Mouse (Mus musculus) embryonic facial prominence, embryonic 11.5 days (tissue): ENCODE results near the gene Rab11fip5. TPM values are rescaled to one million over a fixed set of nuclear protein-coding genes. Genes with fewer than 3 reads are reported as not detected.
A peak's percentile ranks its signal among the peaks of the same experiment; 100 is the strongest.

Experiments used
- ATAC-seq: fragments of 200-750 bp; cut with Nextera tagmentation; replicated peaks from 2 replicates; pipeline ENCODE4 v1.8.0; 2017; ENCODE audit warnings: low read depth; ENCODE audit not compliant: insufficient number of reproducible peaks, low FRiP score, low TSS enrichment
- DNase-seq: peaks from one replicate; pipeline ENCODE4 v3.0.0-alpha.2; 2015; ENCODE audit warnings: low spot score
- H3K27ac ChIP-seq: fragments of 300-500 bp; sonication (generic); replicated peaks from 2 replicates; pipeline ENCODE4 v1.5.1; 2014; ENCODE audit warnings: mild to moderate bottlenecking, low read depth, low read length, control low read depth
- H3K27me3 ChIP-seq: fragments of 300-500 bp; sonication (generic); 2 replicates; pipeline ENCODE4 v1.6.1; 2014; ENCODE audit warnings: mild to moderate bottlenecking, low read length, moderate library complexity, mixed read lengths; ENCODE audit not compliant: control insufficient read depth, insufficient read depth
- H3K36me3 ChIP-seq: fragments of 300-500 bp; sonication (generic); replicated peaks from 2 replicates; pipeline ENCODE4 v1.6.1; 2014; ENCODE audit warnings: low read depth, mild to moderate bottlenecking, low read length, moderate library complexity, mixed read lengths; ENCODE audit not compliant: control insufficient read depth, insufficient read depth
- H3K4me1 ChIP-seq: fragments of 300-500 bp; sonication (generic); 2 replicates; pipeline ENCODE4 v1.6.1; 2014; ENCODE audit warnings: low read length, mixed read lengths; ENCODE audit not compliant: control insufficient read depth, insufficient read depth
- H3K4me2 ChIP-seq: fragments of 300-500 bp; sonication (generic); 2 replicates; pipeline ENCODE4 v1.6.1; 2014; ENCODE audit warnings: low read depth, mild to moderate bottlenecking, control low read depth, low read length, moderate library complexity
- H3K4me3 ChIP-seq: fragments of 300-500 bp; sonication (generic); 2 replicates; pipeline ENCODE4 v1.5.1; 2014; ENCODE audit warnings: low read depth, low read length, control low read depth
- H3K9ac ChIP-seq: fragments of 300-500 bp; sonication (generic); replicated peaks from 2 replicates; pipeline ENCODE4 v1.6.1; 2014; ENCODE audit warnings: mild to moderate bottlenecking, control low read depth, low read length
- H3K9me3 ChIP-seq: fragments of 300-500 bp; sonication (generic); replicated peaks from 2 replicates; pipeline ENCODE4 v1.6.1; 2016; ENCODE audit warnings: mild to moderate bottlenecking, low read length, inconsistent platforms, mixed read lengths; ENCODE audit not compliant: control insufficient read depth
- WGBS: fragments of 180-500 bp; shearing (Covaris S2); extraction: QIAGEN DNeasy Blood & Tissue Kit; methylation state at CpG from one replicate; pipeline ENCODE4 v1.1.7; 2014; 5-methylcytosine and 5-hydroxymethylcytosine counted together
- polyA plus RNA-seq: library from polyadenylated mRNA; unstranded; fragments of >200 nt; fragmentation: Nextera tagmentation; extraction: Ambion mirVana; gene quantifications from 2 replicates; pipeline ENCODE4 v1.2.1, GENCODE M21; 2014

Rab11fip5 gene
- polyA plus RNA-seq, 1 experiment from 2014 or later: 3.1 TPM

DNA sequence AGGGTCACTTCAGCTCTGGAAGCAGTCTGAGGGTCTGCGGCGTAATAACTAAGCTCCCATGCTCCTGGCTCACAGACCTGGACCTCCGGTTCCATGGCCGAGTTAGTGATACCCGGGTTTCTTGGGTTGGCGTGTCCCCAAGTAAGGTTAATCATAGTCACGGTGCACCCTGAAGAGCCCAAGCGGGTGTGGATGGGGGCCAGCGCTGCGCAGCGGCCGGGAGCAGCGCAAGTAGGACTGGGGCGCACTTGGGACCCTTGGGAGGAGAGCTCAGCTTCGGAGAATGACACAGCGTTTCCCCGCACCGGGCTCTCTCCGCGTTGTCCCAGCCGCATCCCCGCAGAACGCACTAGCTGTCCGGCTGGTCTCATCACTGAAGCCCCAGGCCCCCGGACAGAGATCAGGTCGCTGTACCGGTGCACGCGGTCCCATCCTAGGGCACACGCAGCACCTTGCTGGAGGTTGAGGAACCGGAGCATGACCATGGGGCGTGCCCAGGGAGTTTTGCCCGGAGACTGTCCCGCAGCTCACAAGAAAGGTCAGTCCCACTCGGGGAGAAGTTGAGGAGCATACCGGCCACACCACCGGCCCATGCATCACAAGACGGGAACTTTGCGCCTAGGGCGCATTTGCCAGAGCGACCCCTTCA lies 42.0 kb downstream of the Rab11fip5 start:
- no peaks in the 10 kb centered on the region for H3K27me3 ChIP-seq
- peak overlapping the region; percentile 75 for H3K9ac ChIP-seq
- peak; percentile 21 for DNase-seq
- H3K4me2 ChIP-seq: peak overlapping the region; percentile 97
- no peaks in the 10 kb centered on the region for H3K9me3 ChIP-seq
- no peak overlapping the region for H3K27ac ChIP-seq
- H3K4me1 ChIP-seq: no peaks in the 10 kb centered on the region
- H3K36me3 ChIP-seq: no peaks in the 10 kb centered on the region
- under 1% methylated on average over 41 of the region's 41 CpGs for WGBS
- ATAC-seq: peak; percentile 46
- peak overlapping the region; percentile 69 for H3K4me3 ChIP-seq

DNA sequence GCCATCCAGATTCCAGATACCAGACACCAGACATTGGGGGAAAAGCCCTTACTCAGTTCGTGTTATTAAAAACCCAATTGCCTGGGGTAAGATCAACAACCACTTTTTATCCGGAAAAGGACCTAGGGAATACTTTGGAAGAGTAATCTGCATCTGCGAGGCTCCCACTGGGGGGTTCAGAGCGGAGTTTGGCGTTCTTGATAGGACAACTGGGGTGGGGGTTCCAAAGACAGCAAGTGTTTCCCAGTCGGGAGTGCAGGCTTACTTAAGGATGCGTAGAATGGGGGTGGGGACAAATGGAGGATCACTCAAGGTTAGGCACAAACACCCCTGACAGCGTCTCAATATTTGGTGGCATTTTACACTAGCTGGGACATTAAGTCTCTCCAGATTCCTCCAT lies 42.7 kb downstream of the Rab11fip5 start:
- no peaks in the 10 kb centered on the region for H3K27me3 ChIP-seq
- WGBS: 13% methylated on average over 8 of the region's 8 CpGs
- DNase-seq (no peak), ATAC-seq (no peak)
- no peaks in the 10 kb centered on the region for H3K36me3 ChIP-seq
- no peaks in the 10 kb centered on the region for H3K4me1 ChIP-seq
- no peak overlapping the region for H3K27ac ChIP-seq
- H3K4me2 ChIP-seq: no peak overlapping the region; the same call in 1 of the 2 replicates
- H3K9me3 ChIP-seq: no peaks in the 10 kb centered on the region
- H3K9ac ChIP-seq: no peak overlapping the region
- no peak overlapping the region for H3K4me3 ChIP-seq

DNA sequence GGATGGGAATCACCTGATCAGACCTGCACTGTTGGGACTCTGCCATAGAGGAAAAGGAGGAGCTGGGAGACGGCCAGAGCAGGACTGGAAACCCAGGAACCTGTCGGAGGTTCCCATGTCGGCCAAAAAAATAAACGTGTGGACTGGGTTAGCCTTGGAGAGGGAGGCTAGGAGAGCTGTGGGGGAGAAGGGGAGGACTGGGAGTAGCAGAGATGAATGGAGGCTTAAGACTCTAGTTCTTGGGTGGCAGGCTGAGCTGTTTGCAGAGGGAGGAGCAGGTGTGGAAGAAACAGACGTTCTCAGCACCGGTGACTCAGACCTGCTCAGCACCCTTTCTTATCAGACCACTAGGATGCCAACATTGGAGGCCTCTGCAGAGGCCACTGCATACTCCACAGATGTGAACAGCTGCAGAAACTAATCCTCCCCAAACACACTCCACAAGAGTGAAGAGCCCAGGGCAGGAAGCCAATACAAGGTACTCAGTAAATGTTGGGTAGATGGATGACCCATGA lies 43.2 kb downstream of the Rab11fip5 start:
- Histone ChIP-seq H3K4me2 (no peak overlapping the region), H3K27ac (no peak overlapping the region), H3K4me1 (no peaks in the 10 kb centered on the region), H3K9me3 (no peaks in the 10 kb centered on the region), H3K4me3 (no peak overlapping the region), H3K36me3 (no peaks in the 10 kb centered on the region), H3K9ac (no peak overlapping the region), H3K27me3 (no peaks in the 10 kb centered on the region)
- no peak for ATAC-seq
- no peak for DNase-seq
- WGBS: 52% methylated on average over 6 of the region's 6 CpGs

DNA sequence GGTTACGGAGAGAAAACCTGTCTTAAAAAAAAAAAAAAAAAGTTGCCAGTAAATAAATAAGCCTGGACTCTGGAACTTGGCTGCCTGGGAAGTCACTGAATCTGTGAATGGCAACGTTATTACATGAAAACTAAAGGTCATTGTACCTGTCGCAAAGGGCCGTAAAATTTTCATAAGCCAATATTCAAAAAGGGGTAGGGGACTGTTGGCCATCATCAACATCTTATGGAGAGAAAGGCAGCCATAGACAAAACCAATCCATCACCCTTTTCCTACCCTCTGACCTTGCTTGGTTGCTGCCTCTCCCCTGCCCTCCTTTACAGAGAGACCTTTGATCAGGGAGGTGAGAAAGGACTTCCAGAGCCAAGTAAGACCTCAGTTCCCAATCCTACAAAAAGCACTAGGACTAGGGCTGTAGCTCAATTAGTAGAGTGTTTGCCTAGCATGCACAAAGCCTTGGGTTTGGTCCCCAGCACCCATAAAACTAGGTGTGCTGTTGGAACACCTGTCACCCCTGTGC lies 44.7 kb downstream of the Rab11fip5 start:
- DNase-seq (no peak), ATAC-seq (no peak)
- H3K4me2 ChIP-seq: no peak overlapping the region
- no peak overlapping the region for H3K27ac ChIP-seq
- no peak overlapping the region for H3K9ac ChIP-seq
- no peaks in the 10 kb centered on the region for H3K36me3 ChIP-seq
- H3K9me3 ChIP-seq: no peaks in the 10 kb centered on the region
- WGBS: 90% methylated on average over 4 of the region's 4 CpGs
- H3K4me1 ChIP-seq: no peaks in the 10 kb centered on the region; the same call in 1 of the 2 replicates
- no peaks in the 10 kb centered on the region for H3K27me3 ChIP-seq
- H3K4me3 ChIP-seq: no peak overlapping the region

DNA sequence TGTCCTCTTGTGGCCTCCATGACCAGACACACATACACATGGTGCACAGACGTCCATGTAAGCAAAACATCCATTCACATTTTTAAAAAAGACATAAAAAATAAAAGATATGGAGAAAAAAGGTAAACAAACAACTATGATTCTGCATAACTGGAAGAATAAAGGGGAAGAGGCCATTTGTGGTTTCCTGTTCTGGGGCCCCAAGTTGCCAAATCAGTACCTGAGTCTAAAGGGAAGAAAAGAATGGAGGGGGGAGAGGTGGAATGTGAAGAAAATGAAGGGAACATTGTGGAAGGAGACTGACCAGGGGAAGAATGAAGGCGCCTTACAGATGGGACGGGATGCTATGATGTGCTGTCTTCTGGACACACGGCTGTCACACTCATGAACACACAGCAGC lies 47.9 kb downstream of the Rab11fip5 start:
- no peaks in the 10 kb centered on the region for H3K9me3 ChIP-seq
- no peaks in the 10 kb centered on the region for H3K27me3 ChIP-seq
- no peak for ATAC-seq
- H3K4me3 ChIP-seq: no peak overlapping the region
- WGBS: 82% methylated on average over 4 of the region's 4 CpGs
- no peak overlapping the region for H3K9ac ChIP-seq
- no peak for DNase-seq
- no peaks in the 10 kb centered on the region for H3K36me3 ChIP-seq
- no peak overlapping the region for H3K4me2 ChIP-seq
- no peaks in the 10 kb centered on the region; the same call in 1 of the 2 replicates for H3K4me1 ChIP-seq
- no peak overlapping the region for H3K27ac ChIP-seq

DNA sequence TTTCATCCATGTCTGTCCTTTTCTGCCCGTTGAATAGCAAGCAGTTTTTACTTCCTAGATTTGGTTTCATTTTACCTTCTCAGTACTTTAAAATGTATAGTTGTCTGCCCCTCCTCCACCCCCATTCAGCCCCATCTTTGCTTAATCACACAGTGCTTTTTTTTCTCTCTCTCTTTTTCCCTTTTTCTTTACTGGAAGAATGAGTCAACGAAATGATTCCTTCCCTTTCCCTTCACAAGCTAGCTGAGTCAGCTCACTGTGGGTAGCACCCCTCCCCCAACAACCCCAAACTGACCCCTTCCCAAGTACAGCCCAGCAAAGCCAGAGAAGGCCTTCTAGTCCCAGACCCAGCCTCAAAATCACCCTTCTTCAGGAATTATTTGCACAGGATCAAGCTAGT lies 49.3 kb downstream of the Rab11fip5 start:
- Histone ChIP-seq H3K4me1 (no peaks in the 10 kb centered on the region; the same call in 1 of the 2 replicates), H3K9ac (no peak overlapping the region), H3K27me3 (no peaks in the 10 kb centered on the region), H3K4me3 (no peak overlapping the region), H3K9me3 (no peaks in the 10 kb centered on the region), H3K36me3 (no peaks in the 10 kb centered on the region), H3K27ac (no peak overlapping the region), H3K4me2 (no peak overlapping the region)
- ATAC-seq (no peak), DNase-seq (no peak)
- WGBS: 55% methylated on average over 2 of the region's 2 CpGs

DNA sequence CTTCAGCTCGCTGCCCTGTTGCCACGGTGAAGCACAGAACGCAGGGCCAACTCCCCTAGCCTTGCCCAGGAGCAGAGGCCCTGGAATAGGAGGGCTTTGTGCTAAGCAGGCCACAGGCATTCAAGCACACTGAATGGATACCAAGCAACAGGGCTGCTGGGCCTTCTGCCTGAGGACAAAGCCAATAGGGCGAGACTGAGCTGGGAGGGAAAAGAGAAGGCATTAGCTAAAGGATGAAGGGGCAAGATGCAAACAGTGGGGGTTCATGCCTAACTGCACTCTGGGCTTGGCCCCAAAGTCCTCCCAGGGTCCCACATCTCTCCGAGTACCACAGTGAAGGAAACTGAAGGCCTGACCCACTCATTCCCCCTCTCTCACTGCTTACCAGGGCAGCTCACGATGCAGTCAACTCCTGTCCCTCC lies 54.0 kb downstream of the Rab11fip5 start:
- H3K9ac ChIP-seq: no peak overlapping the region
- no peaks in the 10 kb centered on the region for H3K27me3 ChIP-seq
- H3K36me3 ChIP-seq: no peaks in the 10 kb centered on the region
- DNase-seq (no peak), ATAC-seq (no peak)
- 50% methylated on average over 6 of the region's 6 CpGs for WGBS
- H3K4me2 ChIP-seq: no peak overlapping the region
- H3K27ac ChIP-seq: no peak overlapping the region
- H3K9me3 ChIP-seq: no peaks in the 10 kb centered on the region
- H3K4me1 ChIP-seq: no peaks in the 10 kb centered on the region; the same call in 1 of the 2 replicates
- H3K4me3 ChIP-seq: no peak overlapping the region

DNA sequence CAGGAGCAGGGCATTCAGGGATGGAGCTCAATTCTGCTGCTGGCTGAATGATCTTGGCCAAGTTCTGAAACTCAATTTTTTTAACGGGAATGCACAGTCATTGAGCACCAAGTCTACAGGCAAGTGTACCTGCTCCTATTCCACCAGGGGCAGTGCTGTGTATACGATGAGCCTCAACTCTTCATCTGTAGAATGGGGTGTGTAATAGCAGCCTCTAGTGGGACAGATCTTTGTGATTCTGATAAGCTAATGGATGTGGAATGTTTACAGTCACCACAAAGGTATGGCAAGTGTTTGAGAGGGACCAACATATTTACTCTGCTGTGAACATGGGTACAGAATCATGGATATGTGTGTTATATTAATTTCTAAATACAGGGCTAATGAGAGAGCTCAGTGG lies 58.2 kb downstream of the Rab11fip5 start:
- H3K4me2 ChIP-seq: no peak overlapping the region
- ATAC-seq: no peak
- no peaks in the 10 kb centered on the region for H3K27me3 ChIP-seq
- 95% methylated on average over 2 of the region's 2 CpGs for WGBS
- no peaks in the 10 kb centered on the region for H3K4me1 ChIP-seq
- H3K27ac ChIP-seq: no peak overlapping the region
- no peaks in the 10 kb centered on the region for H3K9me3 ChIP-seq
- no peak overlapping the region for H3K9ac ChIP-seq
- DNase-seq: no peak
- no peaks in the 10 kb centered on the region for H3K36me3 ChIP-seq
- H3K4me3 ChIP-seq: no peak overlapping the region
